Mouse (Mus musculus): ENCODE results near the gene Col8a2. TPM values are rescaled to one million over a fixed set of nuclear protein-coding genes. Genes with fewer than 3 reads are reported as not detected.

Gene Col8a2
- polyA plus RNA-seq, 1 experiment from 2014 or later: 12.1 TPM

DNA sequence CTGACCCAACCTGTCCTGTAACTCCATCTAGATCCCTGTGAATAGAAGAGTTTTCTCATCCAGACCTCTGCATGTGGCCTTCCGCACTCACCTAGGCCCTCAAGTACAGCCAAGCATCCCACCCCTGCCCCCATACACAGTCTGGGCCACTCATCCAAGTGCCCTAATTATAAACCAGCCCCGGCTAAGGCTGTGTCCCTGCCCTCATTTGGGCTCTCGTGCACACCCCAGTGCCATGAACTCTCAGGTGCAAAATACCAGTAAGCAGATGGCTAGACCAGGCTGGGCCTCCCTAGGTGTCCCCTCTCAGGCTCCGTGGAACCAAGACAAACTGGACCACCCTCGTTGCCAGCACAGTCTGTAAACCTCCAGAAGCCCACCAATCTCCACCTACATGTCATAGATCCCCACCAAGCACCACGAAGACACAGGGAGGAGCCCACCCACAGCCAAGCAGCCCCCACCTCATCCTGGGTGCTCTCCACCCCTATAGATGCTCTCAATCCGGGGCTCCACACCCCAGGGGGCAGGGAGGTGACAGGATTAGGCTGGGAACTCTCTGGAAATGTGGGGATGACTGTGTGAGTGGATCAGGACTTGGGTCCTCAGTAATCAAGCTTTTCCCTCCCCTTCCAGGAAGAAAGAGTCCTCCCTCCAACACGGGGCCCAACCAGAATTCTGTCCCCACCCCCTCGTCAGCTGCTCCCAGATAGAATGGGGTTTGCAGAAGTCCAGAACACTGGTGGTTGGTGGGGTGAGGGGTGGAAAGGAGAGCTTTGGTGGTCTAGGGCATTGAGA is 32.1 kb upstream of the Col8a2 start:
- Histone ChIP-seq H3K9me3 (no peaks in the 10 kb centered on the region), H3K4me2 (replicated peaks) (peak overlapping the region; percentile 97), H3K27me3 (replicated peaks) (no peaks in the 10 kb centered on the region), H3K9ac (peak overlapping the region; percentile 99), H3K36me3 (peaks cover 8% of the 10 kb centered on the region), H3K4me1 (peaks cover 68% of the 10 kb centered on the region), H3K27ac (peak overlapping the region; percentile 87; the same call in 1 of the 2 replicates), H3K4me3 (peak overlapping the region; percentile 100)
- WGBS: 17% methylated on average over 9 of the region's 9 CpGs
- ATAC-seq (ENCODE audit: low FRiP score, low read depth): peak; percentile 0; the same call in 1 of the 2 replicates

DNA sequence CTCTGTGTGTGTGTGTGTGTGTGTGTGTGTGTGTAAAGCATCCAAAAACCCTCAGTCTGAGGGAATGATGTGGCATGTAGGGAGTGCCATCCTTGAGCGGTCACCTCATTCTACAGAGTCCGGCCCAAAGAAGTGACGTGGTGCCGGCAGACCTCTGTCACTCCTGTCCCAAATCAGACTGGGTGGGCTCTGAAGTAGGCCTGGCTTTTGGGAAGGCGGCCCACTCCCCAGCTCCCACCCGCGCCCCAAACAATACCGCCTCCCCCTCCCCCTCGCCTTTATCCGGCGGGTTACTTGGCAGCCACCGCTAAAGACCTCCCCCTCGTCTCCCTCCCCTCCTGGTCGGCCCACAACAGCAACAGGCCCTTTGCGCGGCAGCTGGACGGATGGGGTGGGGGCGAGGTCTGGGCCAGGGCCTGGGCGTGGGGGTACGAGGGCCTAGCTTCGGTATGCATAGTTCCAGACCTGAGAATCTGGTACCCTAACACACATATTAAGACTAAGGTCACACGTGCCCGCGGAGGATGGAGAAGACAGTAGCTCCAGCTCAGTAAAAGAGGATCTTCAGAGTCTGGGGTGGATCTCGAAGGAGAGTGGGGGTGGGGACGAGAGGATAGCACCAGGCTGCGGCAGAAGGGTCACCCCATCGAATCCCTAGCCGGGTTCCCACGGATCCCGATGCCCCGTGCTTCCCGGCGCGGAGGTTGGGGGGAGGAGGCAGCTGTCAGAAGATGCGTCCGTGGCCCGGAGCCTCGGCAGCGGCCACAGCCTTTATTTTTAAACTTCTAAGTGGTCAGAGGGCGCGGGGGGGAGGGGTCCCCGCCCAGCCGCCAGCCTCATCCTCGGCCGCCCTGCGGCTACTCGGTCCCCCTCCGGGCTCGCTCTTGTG is 31.2 kb upstream of the Col8a2 start:
- Histone ChIP-seq H3K27ac (peak overlapping the region; percentile 87), H3K27me3 (replicated peaks) (no peaks in the 10 kb centered on the region), H3K9ac (peak overlapping the region; percentile 99), H3K4me3 (peak overlapping the region; percentile 100), H3K4me2 (replicated peaks) (peak overlapping the region; percentile 97), H3K36me3 (peaks cover 7% of the 10 kb centered on the region), H3K4me1 (peaks cover 72% of the 10 kb centered on the region), H3K9me3 (no peaks in the 10 kb centered on the region)
- WGBS: under 1% methylated on average over 49 of the region's 50 CpGs
- ATAC-seq (ENCODE audit: low FRiP score, low read depth): peak; percentile 12

DNA sequence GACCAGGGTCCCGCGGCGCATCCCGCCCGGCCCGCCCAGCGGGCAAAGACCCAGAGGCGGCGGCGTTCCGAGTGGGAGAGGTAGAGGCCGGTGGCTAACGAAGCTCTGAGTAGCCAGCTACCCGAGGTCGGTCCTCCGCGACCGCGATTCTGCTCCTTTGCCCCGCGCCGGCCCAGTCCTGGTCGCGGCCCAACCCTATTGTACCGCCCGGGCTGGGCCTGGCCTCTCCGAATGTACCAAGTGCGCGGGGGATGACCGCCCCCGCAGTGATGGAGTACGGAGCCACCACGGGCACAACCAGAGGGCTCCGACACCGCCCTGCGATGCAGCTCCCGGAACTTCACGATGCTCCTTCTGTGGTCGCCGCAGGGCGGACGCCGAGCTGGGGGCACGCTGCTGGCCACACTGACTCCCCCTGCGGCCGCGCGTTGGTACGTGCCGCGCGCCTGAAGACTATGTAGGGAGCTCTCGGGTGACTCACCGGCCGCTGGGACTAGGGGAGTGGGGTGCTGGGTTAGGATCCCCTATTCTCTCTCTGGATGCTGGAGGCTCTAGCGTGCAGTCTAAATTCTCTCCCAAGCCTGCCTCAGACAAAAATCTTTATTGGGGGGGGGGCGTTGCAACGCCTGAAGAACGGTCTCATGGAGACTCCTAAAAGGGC is 30.3 kb upstream of the Col8a2 start, which contains the start of gene Map7d1:
Gene Map7d1 (minus strand): TSS at position 213 of the 661 bp plus-strand sequence.
- H3K4me1 ChIP-seq: peaks cover 72% of the 10 kb centered on the region
- H3K36me3 ChIP-seq: peaks cover 3% of the 10 kb centered on the region
- peak within 1 kb of the TSS; percentile 100 for H3K4me3 ChIP-seq
- WGBS: under 1% methylated on average over 59 of the region's 59 CpGs
- H3K27me3 ChIP-seq (replicated peaks): no peaks in the 10 kb centered on the region
- peak within 1 kb of the TSS; percentile 99 for H3K9ac ChIP-seq
- H3K27ac ChIP-seq: peak within 1 kb of the TSS; percentile 87
- ATAC-seq (ENCODE audit: low FRiP score, low read depth): peak; percentile 79
- peak within 1 kb of the TSS; percentile 97 for H3K4me2 ChIP-seq (replicated peaks)
- no peaks in the 10 kb centered on the region for H3K9me3 ChIP-seq

DNA sequence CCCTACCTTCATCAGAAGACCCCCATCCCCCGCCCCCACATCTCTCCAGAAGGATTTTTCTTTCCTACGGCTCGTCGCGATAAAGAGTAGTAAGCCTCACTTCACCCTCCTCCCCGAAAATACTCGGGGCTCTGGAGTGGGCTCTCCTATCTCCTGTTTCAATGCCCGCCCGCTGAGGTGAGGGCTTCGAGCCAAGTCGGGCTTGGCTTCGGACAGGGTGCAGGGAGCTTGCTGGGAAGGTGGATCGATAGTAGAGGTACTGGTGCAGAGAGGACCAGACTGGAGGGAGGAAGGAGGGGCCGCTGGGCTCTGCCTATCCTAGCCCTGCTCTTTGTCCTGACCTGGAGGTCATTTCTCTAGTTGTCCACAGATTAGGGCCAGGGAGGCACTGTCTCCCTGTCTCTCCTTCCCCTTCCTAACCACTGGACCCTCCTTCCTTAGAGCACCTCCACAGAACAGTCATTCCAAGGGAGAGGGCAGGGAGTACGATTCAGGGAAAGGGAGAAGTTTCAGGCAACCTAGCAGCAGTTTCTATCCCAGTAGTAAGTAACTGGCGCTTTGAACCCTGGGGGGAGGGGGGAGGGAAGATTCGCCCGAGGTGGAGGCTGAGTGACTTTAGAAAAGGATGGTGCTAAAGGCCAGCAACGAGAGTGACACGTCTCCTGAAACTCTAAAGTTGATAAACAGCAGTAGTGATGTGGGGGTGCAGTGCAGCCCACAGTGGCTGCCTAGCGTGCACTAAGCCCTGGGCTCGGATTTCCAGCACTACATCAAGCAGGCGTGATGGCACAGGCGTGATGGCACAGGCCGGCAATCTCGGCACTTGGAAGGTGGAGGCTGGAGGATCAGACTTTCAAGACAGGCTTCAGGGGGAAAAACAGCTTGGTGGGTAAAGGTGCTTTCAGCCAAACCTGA is 29.4 kb upstream of the Col8a2 start:
- H3K4me3 ChIP-seq: peak overlapping the region; percentile 100
- peak overlapping the region; percentile 99 for H3K9ac ChIP-seq
- 2% methylated on average over 26 of the region's 26 CpGs for WGBS
- peaks cover 67% of the 10 kb centered on the region for H3K4me1 ChIP-seq
- H3K4me2 ChIP-seq (replicated peaks): peak overlapping the region; percentile 97
- no peaks in the 10 kb centered on the region for H3K9me3 ChIP-seq
- no peaks in the 10 kb centered on the region for H3K27me3 ChIP-seq (replicated peaks)
- H3K36me3 ChIP-seq: no peaks in the 10 kb centered on the region; the same call in 1 of the 2 replicates
- ATAC-seq (ENCODE audit: low FRiP score, low read depth): 0 out of 2 replicates have a peak, but pooled peaks have one; percentile 12
- H3K27ac ChIP-seq: peak overlapping the region; percentile 87; the same call in 1 of the 2 replicates

DNA sequence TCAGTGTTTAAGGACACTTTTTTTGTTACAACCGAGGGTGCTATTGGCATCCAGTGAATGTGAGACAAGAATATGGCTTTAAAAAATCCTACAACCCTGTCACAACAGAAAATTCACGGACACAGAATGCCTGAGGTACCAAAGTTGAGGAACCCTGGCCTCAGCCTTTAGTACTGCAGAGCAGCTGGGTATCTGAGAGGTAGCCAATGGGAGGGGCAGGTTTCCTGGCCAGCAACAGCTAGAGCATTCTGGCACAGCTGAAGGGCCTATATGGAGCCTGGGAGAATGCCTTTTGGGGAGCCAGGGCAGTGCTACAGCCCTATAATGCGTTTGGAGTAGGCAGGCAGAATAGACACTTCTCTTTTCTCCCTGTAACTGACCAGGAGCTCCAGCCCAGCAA is 27.5 kb upstream of the Col8a2 start:
- ATAC-seq (ENCODE audit: low FRiP score, low read depth): no peak
- no peak overlapping the region for H3K4me3 ChIP-seq
- H3K36me3 ChIP-seq: no peaks in the 10 kb centered on the region
- H3K4me1 ChIP-seq: peaks cover 53% of the 10 kb centered on the region
- WGBS: 23% methylated on average over 3 of the region's 3 CpGs
- H3K4me2 ChIP-seq (replicated peaks): peak overlapping the region; percentile 48; the same call in 1 of the 2 replicates
- H3K27ac ChIP-seq: peak overlapping the region; percentile 47
- no peaks in the 10 kb centered on the region for H3K9me3 ChIP-seq
- H3K27me3 ChIP-seq (replicated peaks): no peaks in the 10 kb centered on the region
- no peak overlapping the region for H3K9ac ChIP-seq

DNA sequence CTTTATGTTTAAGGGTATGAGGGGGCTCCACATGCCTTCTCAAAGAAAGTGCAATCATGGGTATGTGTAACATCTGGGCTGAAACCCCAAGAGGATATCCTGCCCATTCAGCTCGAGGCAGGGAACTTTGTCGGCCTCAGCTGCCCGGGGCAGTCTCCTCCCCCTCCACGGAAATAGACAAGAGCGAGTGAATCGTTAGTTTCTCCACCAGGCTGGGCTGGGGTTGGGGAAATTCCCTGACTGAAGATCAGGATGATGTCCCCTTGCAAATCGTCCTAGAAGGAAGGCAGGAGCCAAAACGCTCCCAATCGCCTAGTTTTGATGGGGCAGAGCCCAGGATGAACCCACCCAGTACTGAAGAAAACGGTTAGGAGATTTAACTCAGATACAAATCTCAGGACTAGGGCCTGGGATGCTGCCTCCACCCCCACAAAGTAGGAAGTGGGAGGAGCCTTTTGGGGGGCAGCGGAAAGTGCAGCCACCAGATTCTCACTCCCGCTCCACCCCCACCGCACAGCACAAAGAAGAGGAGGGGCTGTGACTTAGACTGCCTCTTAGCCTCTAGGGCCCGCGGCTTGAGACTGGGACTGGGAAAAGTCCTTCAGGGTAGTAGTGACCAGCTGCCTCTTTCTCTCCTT is 27.0 kb upstream of the Col8a2 start:
- Histone ChIP-seq H3K4me3 (no peak overlapping the region), H3K9ac (peak overlapping the region; percentile 5; the same call in 1 of the 2 replicates), H3K4me1 (peaks cover 48% of the 10 kb centered on the region), H3K27me3 (replicated peaks) (no peaks in the 10 kb centered on the region), H3K4me2 (replicated peaks) (peak overlapping the region; percentile 48), H3K36me3 (no peaks in the 10 kb centered on the region), H3K9me3 (no peaks in the 10 kb centered on the region), H3K27ac (peak overlapping the region; percentile 51; the same call in 1 of the 2 replicates)
- ATAC-seq (ENCODE audit: low FRiP score, low read depth): no peak
- under 1% methylated on average over 15 of the region's 15 CpGs for WGBS

DNA sequence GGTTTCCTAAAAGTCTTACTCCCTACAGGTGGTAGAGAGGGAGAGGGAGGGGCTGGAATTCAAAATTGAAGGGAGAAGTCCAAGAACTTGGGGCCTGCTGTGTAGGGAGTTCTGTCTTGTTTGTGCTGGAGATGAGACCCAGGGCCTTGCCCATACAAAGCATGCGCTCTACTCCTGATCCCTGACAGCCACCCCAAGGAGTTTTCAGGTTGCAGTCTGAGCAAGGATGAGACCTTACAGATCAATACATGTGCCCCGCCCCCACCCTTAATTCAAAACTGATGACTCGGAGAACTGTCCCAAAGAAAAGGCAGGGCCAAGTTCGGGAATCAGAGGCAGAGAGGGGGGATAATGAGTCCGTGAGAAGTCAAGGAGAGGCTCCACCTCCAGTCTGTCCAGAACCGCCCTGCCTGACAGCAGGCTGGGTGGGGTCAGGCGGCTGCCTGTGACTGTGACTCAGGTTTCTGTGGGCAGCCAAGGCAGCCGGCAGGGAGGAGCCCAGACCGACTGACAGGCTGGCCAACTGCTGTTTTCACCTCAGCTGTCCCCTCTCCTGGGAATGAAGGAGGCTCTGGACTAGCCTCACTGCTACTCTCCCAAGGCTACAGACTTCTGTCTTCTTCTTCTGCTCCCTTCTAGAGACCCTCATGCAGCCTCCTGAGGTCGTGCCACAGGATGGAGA is 25.9 kb upstream of the Col8a2 start:
- ATAC-seq (ENCODE audit: low FRiP score, low read depth): no peak
- WGBS: 11% methylated on average over 10 of the region's 10 CpGs
- H3K9me3 ChIP-seq: no peaks in the 10 kb centered on the region
- no peak overlapping the region for H3K4me3 ChIP-seq
- H3K27ac ChIP-seq: 0 out of 2 replicates have a peak overlapping the region, but pooled peaks have one; percentile 0
- H3K36me3 ChIP-seq: no peaks in the 10 kb centered on the region
- peaks cover 45% of the 10 kb centered on the region for H3K4me1 ChIP-seq
- no peaks in the 10 kb centered on the region for H3K27me3 ChIP-seq (replicated peaks)
- H3K4me2 ChIP-seq (replicated peaks): peak overlapping the region; percentile 30
- H3K9ac ChIP-seq: peak overlapping the region; percentile 33

DNA sequence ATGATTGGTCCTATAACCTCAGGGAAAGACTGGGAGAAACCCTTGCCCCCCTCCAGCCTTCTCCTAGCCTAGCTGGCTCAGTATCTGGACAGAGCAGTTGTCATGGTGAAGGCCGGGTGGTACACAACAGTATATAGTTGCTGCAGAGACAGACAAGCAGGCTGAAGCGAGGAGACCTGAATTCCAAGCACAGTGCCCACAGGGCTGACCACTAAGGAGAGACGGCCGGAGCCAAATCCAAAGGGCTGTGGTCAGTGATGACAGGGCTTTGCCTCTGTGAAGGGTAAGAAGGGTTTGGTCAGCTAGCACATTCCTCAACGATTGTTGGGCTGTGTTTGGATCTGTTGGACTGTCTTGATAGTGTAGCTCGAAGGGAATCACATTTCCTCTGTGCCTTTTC is 25.3 kb upstream of the Col8a2 start:
- ATAC-seq (ENCODE audit: low FRiP score, low read depth): no peak
- Histone ChIP-seq H3K27me3 (replicated peaks) (no peaks in the 10 kb centered on the region), H3K4me3 (no peak overlapping the region), H3K36me3 (no peaks in the 10 kb centered on the region), H3K27ac (0 out of 2 replicates have a peak overlapping the region, but pooled peaks have one; percentile 0), H3K4me2 (replicated peaks) (peak overlapping the region; percentile 30), H3K9ac (no peak overlapping the region), H3K4me1 (peaks cover 45% of the 10 kb centered on the region), H3K9me3 (no peaks in the 10 kb centered on the region)
- WGBS: 74% methylated on average over 6 of the region's 6 CpGs

DNA sequence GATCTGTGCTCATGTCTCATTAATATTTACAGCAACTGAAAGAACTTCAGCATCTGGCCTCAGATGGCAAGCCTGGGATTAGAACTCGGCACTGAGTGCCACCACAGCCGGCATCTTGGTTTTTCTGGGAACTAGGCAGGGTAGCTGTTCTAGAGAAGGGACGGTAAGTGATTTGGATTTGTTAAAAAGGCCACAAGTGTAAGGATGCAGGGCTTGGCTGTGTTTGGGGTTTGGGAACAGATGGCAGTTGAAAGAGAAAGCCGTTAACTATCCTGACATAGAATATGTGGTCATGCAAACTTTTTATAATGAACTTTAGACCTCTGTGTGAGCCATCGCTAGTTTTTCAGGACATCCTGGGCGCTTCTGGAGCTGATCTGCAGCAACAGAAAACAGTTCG is 24.9 kb upstream of the Col8a2 start:
- no peak overlapping the region for H3K4me2 ChIP-seq (replicated peaks)
- H3K36me3 ChIP-seq: no peaks in the 10 kb centered on the region
- no peak for ATAC-seq (ENCODE audit: low FRiP score, low read depth)
- 52% methylated on average over 7 of the region's 7 CpGs for WGBS
- H3K9ac ChIP-seq: no peak overlapping the region
- H3K4me1 ChIP-seq: peaks cover 45% of the 10 kb centered on the region
- H3K4me3 ChIP-seq: no peak overlapping the region
- no peaks in the 10 kb centered on the region for H3K27me3 ChIP-seq (replicated peaks)
- no peak overlapping the region for H3K27ac ChIP-seq
- no peaks in the 10 kb centered on the region for H3K9me3 ChIP-seq

DNA sequence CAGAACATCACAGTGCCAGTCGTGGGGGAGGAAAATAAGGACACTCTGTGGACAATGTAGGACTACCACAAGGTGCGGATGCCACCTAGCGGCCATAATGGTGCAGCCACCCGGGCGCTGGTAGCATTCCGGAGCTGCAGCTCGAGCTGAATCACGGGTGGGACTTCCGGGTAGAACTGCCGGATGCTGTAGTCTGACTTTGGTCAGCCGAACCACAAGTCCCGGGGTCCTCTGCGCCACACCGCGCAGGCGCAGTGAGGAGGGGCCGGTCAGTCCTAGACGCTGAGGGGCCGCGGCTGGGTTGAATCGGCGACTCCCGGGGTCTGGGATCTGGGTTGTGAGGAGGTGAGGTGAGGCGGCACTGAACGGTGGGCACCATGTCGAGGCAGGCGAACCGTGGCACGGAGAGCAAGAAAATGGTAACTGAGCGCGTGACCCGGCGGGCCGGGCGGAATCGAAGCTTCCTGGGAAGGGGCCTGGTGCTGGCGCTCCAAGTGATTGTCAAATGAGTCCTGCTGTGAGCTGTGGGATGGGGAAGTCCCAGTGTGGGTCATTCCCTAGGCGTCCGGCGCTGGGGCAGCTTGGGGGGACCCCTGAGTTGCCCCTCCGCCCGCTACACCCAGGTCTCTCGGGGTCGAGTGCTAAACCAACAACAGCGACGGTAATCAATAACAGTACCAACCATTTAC is 24.3 kb upstream of the Col8a2 start, which contains the start of gene Trappc3:
Gene Trappc3 (plus strand): TSS at position 207 of the 689 bp plus-strand sequence.
- H3K9me3 ChIP-seq: no peaks in the 10 kb centered on the region
- peak within 1 kb of the TSS; percentile 61 for H3K4me3 ChIP-seq
- peak; percentile 91 for ATAC-seq (ENCODE audit: low FRiP score, low read depth)
- H3K27ac ChIP-seq: 0 out of 2 replicates have a peak within 1 kb of the TSS, but pooled peaks have one; percentile 0
- peak within 1 kb of the TSS; percentile 77 for H3K9ac ChIP-seq
- peak within 1 kb of the TSS; percentile 64 for H3K4me2 ChIP-seq (replicated peaks)
- H3K27me3 ChIP-seq (replicated peaks): no peaks in the 10 kb centered on the region
- under 1% methylated on average over 46 of the region's 46 CpGs for WGBS
- peaks cover 41% of the 10 kb centered on the region for H3K4me1 ChIP-seq
- no peaks in the 10 kb centered on the region for H3K36me3 ChIP-seq
